In the genomic region with DNA sequence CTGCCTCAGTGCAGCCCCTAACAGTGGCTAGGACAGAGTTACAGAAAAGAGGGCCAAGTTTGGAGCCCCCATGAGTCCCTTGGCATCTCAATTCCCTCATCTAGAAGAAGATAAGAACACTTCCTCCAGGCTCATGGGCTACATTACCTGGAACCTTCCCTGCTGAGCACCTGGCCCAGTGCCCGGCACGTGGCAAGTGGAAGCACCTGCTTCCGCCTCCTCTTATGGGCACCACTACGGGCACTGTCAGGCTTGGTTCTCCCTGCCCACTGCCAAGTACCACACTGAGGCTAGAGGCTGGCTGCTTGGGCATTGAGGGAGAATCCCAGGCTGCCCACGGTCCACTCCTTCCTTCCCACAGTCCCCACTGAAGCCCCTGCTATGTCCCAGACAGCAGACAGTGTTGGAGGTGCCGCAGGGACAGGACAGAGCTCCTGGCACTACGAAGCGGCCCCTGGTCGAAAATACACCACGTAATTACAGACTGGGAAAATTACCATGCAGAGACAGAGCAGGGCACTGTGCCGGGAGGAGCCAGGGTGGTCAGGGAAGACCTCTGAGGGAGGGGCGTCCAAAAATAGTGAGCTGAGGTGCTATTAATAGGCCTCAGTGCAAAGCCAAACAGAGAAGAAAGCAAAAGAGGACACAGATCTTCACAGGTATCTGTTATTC, we compare ENCODE assay signal across 8 mouse cellular contexts.
DNase-seq lines count a peak whose midpoint lies in the region; ATAC-seq and TF ChIP-seq lines count a peak whose summit lies in the region.
"Had no signal": no experiment of that assay in that cellular context is flagged by ENCODE, and none has a peak within 500 bp of the region (broad histone marks: within the 10 kb centered on the region; RNA-seq: fewer than 3 reads in every experiment).

No protein-coding gene starts in this region.

- H3K36me3 ChIP-seq in heart, embryonic 15.5 days: no peaks in the 10 kb centered on the region
- H3K36me3 ChIP-seq in embryonic facial prominence, embryonic 15.5 days: no peaks in the 10 kb centered on the region

- DNase-seq in heart, adult 8-10 months (ENCODE audit: low spot score): no peak
- DNase-seq in cerebellum, adult 2 months: peak; percentile 65 to 68
- DNase-seq in lung, postnatal 10 days: peak; percentile 50
- DNase-seq in Muller cell, postnatal 12 days (ENCODE audit: inconsistent ontology term): no peak
- no peak for DNase-seq in embryo, embryonic 10 days (ENCODE audit: low spot score)
- DNase-seq: midbrain, embryonic 14.5 days had no signal

- H3K9ac ChIP-seq in heart, embryonic 15.5 days: peak overlapping the region; percentile 15; the same call in 1 of the 2 replicates
- no peak overlapping the region for H3K9ac ChIP-seq in embryonic facial prominence, embryonic 15.5 days

- peak; percentile 16; the same call in 1 of the 2 replicates for ATAC-seq in heart, embryonic 15.5 days (replicated peaks; ENCODE audit: insufficient number of reproducible peaks, insufficient read depth, low FRiP score, low read depth)
- peak; percentile 62 for ATAC-seq in embryonic facial prominence, embryonic 15.5 days (ENCODE audit: insufficient number of reproducible peaks, low FRiP score, low TSS enrichment, low read depth)

- peak overlapping the region; percentile 38 for H3K4me2 ChIP-seq in heart, embryonic 15.5 days
- H3K4me2 ChIP-seq in embryonic facial prominence, embryonic 15.5 days (replicated peaks): no peak overlapping the region

- 49% methylated on average over 12 of the region's 12 CpGs for WGBS in heart, embryonic 15.5 days
- WGBS in cerebellum, adult 2 months: 12% methylated on average over 12 of the region's 12 CpGs
- WGBS in embryonic facial prominence, embryonic 15.5 days: 62% methylated on average over 12 of the region's 12 CpGs

- no peak for TF ChIP-seq CTCF in cerebellum, adult 2 months (IDR thresholded peaks at IDR 0.05; ENCODE audit: borderline replicate concordance, insufficient read depth, low read depth, low read length)

- no peaks in the 10 kb centered on the region for H3K9me3 ChIP-seq in heart, embryonic 15.5 days (replicated peaks)
- H3K9me3 ChIP-seq in embryonic facial prominence, embryonic 15.5 days (replicated peaks): no peaks in the 10 kb centered on the region

- H3K4me1 ChIP-seq in heart, embryonic 15.5 days (replicated peaks): peaks cover 59% of the 10 kb centered on the region
- H3K4me1 ChIP-seq in cerebellum, adult 2 months (ENCODE audit: control insufficient read depth, insufficient read depth, low read length): peaks cover 15% of the 10 kb centered on the region
- peaks cover 27% of the 10 kb centered on the region for H3K4me1 ChIP-seq in embryonic facial prominence, embryonic 15.5 days

- no peak overlapping the region for H3K4me3 ChIP-seq in heart, embryonic 15.5 days
- no peak overlapping the region for H3K4me3 ChIP-seq in cerebellum, adult 2 months (replicated peaks; ENCODE audit: insufficient read depth, low read depth, low read length)
- H3K4me3 ChIP-seq in embryonic facial prominence, embryonic 15.5 days (replicated peaks): no peak overlapping the region

- TF ChIP-seq POLR2A in cerebellum, adult 2 months (IDR thresholded peaks at IDR 0.05; ENCODE audit: borderline replicate concordance, insufficient read depth, low read length): no peak

- peak overlapping the region; percentile 88 for H3K27ac ChIP-seq in heart, embryonic 15.5 days
- no peak overlapping the region for H3K27ac ChIP-seq in cerebellum, adult 2 months (ENCODE audit: insufficient read depth, low read length)
- peak overlapping the region; percentile 14; the same call in 1 of the 2 replicates for H3K27ac ChIP-seq in embryonic facial prominence, embryonic 15.5 days (replicated peaks)

- no peaks in the 10 kb centered on the region for H3K27me3 ChIP-seq in heart, embryonic 15.5 days
- no peaks in the 10 kb centered on the region for H3K27me3 ChIP-seq in cerebellum, adult 2 months (ENCODE audit: control insufficient read depth, insufficient read depth, low read length)
- no peaks in the 10 kb centered on the region for H3K27me3 ChIP-seq in embryonic facial prominence, embryonic 15.5 days

Comparison
In these comparisons a context has a peak if more than half of its experiments do, and no peak if none do; other contexts are left out.
1. DNase-seq: peak in cerebellum, adult 2 months (2 of 2) and lung, postnatal 10 days (single experiment); none in heart, adult 8-10 months (single experiment), Muller cell, postnatal 12 days (single experiment) and embryo, embryonic 10 days (single experiment).